Mouse (Mus musculus) small intestine, adult 2 months (tissue): Measurements from ENCODE around the gene Nhlrc3.

ENCODE experiments used
- CTCF ChIP-seq: fragments of 200-500 bp; IDR thresholded peaks from 2 replicates; pipeline ENCODE4 v1.5.1; 2012; ENCODE audit warnings: low read depth, mild to moderate bottlenecking, control low read depth, inconsistent platforms, low read length, moderate library complexity, mixed read lengths; ENCODE audit not compliant: insufficient replicate concordance, insufficient read length; ENCODE audit errors: extremely low read depth
- POLR2A ChIP-seq: fragments of 200-500 bp; IDR thresholded peaks from 2 replicates; pipeline ENCODE4 v1.6.1; 2012; ENCODE audit warnings: low read depth, mild to moderate bottlenecking, control low read depth, inconsistent platforms, low read length, moderate library complexity

DNA sequence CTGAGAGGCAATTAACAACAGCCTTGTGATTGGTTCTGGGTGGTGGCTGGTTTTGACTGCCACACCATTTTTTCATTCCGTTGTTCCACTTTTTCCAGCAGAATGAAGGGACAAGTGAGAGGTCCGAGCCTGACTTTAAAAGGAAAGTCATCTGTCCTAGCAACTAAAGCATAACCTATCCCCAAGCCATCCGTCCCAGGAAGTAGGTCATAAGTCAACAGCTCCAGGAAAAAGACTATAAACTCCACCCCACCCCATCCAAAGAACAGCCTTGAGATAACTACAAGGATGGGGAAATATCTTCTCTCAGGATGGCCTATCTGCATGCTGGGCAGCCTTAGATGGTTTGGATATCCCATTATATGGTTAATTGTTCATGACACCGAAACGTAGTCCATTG is 50.9 kb downstream of the Nhlrc3 start:
- no peak for TF ChIP-seq CTCF
- TF ChIP-seq POLR2A = no peak
